23 mouse cellular contexts compared by ENCODE assay signal in genomic region chr7:43453599-43454355, GRCm38 (mm10). TPM values are rescaled to one million over a fixed set of nuclear protein-coding genes. Genes with fewer than 3 reads are reported as not detected.
A peak's percentile ranks its signal among the peaks of the same experiment; 100 is the strongest.
DNase-seq lines count a peak whose midpoint lies in the region; ATAC-seq and TF ChIP-seq lines count a peak whose summit lies in the region.
"Had no signal": no experiment of that assay in that cellular context is flagged by ENCODE, and none has a peak within 500 bp of the region (broad histone marks: within the 10 kb centered on the region; RNA-seq: fewer than 3 reads in every experiment).

No protein-coding gene starts in this region.

- TF ChIP-seq EP300 in stomach, postnatal 0 days (optimal IDR thresholded peaks at IDR 0.05), result no peak

- peak; percentile 33 for DNase-seq in adrenal gland, adult 2 months
- no peak for DNase-seq in adrenal gland, postnatal 25 days
- peak; percentile 57 to 72 for DNase-seq in lung, adult 18-20 months
- no peak for DNase-seq in lung, postnatal 4 days
- DNase-seq in kidney, postnatal 25 days, result peak; percentile 76 to 89
- peak; percentile 31 for DNase-seq in stomach, postnatal 0 days (ENCODE audit: low spot score)
- DNase-seq in natural killer cell, adult 2 months (ENCODE audit: low spot score in 2 of 2), result no peak
- no peak for DNase-seq in right cerebral cortex, postnatal 14 days
- DNase-seq: cerebellum, adult 18-20 months; liver; midbrain, embryonic 14.5 days; thymus, adult 18-20 months had no signal

- H3K4me1 ChIP-seq in stomach, postnatal 0 days (replicated peaks; ENCODE audit: control insufficient read depth, insufficient read depth), result no peaks in the 10 kb centered on the region
- H3K4me1 ChIP-seq: embryonic facial prominence, embryonic 15.5 days; forebrain, embryonic 13.5 days had no signal

- H3K36me3 ChIP-seq in stomach, postnatal 0 days (ENCODE audit: control insufficient read depth, insufficient read depth, low read length), result peaks cover 14% of the 10 kb centered on the region

- no peak overlapping the region for H3K4me2 ChIP-seq in stomach, postnatal 0 days (replicated peaks; ENCODE audit: low read depth)
- H3K4me2 ChIP-seq: embryonic facial prominence, embryonic 15.5 days; forebrain, embryonic 13.5 days had no signal

- H3K9ac ChIP-seq in stomach, postnatal 0 days (ENCODE audit: low read length), result no peak overlapping the region
- H3K9ac ChIP-seq: embryonic facial prominence, embryonic 15.5 days; forebrain, embryonic 13.5 days had no signal

- TF ChIP-seq CTCF in stomach, postnatal 0 days (IDR thresholded peaks at IDR 0.05; ENCODE audit: low read depth), result no peak

- no peaks in the 10 kb centered on the region for H3K27me3 ChIP-seq in stomach, postnatal 0 days (ENCODE audit: control insufficient read depth, insufficient read depth, low read length)
- H3K27me3 ChIP-seq: CH12.LX; embryonic facial prominence, embryonic 15.5 days; forebrain, embryonic 13.5 days had no signal

- H3K27ac ChIP-seq in stomach, postnatal 0 days (replicated peaks), result peak overlapping the region; percentile 71
- H3K27ac ChIP-seq: embryonic facial prominence, embryonic 15.5 days; forebrain, embryonic 13.5 days had no signal

- H3K4me3 ChIP-seq in stomach, postnatal 0 days (ENCODE audit: low read depth, low read length), result no peak overlapping the region
- H3K4me3 ChIP-seq: embryonic facial prominence, embryonic 15.5 days; forebrain, embryonic 13.5 days had no signal

- ATAC-seq in stomach, postnatal 0 days (ENCODE audit: low FRiP score, low TSS enrichment), result peak; percentile 55
- ATAC-seq: forebrain, embryonic 13.5 days; inflammation-experienced regulatory T-cells, adult 6 months had no signal

- no peaks in the 10 kb centered on the region for H3K9me3 ChIP-seq in stomach, postnatal 0 days (ENCODE audit: control insufficient read depth, low read length)
- H3K9me3 ChIP-seq: embryonic facial prominence, embryonic 15.5 days; forebrain, embryonic 13.5 days had no signal

- 72% methylated on average over 14 of the region's 14 CpGs for WGBS in stomach, postnatal 0 days

RNA-seq across cellular contexts. Expression of gene Vsig10l, which starts 9.2 kb away (rescaled TPM):
- 1 to 10 TPM; 2.2 to 2.8 TPM for total RNA-seq in adrenal gland, adult 2 months (2021)
- 7.9 and 10.9 TPM in 2 replicates for polyA plus RNA-seq in adrenal gland, adult 2 months (2012; rRNA removed)
- 3.6 and 4.6 TPM in 2 replicates for total RNA-seq in adrenal gland, postnatal 25 days (2021)
- polyA plus RNA-seq in stomach, postnatal 0 days (2015; fragmentation: Nextera tagmentation; extraction: Ambion mirVana), result 36.1 and 40.5 TPM in 2 replicates

RNA-seq across cellular contexts. Expression of gene Gm45233, which starts 9.8 kb away (rescaled TPM):
- total RNA-seq in adrenal gland, adult 2 months (2021), result 1 to 10 TPM in 1 of 2 experiments, under 1 TPM in 1; 0.58 to 1.5 TPM
- 1.7 and 4.6 TPM in 2 replicates for polyA plus RNA-seq in adrenal gland, adult 2 months (2012; rRNA removed)
- total RNA-seq in adrenal gland, postnatal 25 days (2021), result 1.5 TPM in 1 of 2 replicates, not detected in the other
- polyA plus RNA-seq in stomach, postnatal 0 days (2015; fragmentation: Nextera tagmentation; extraction: Ambion mirVana), result 0.34 and 0.46 TPM in 2 replicates
- total RNA-seq: CH12.LX; granulocyte monocyte progenitor cell, adult 5-6 weeks had no signal
- polyA plus RNA-seq: heart, embryonic 14.5 days; inflammation-experienced regulatory T-cells, adult 6 months; lung, embryonic 16.5 days; midbrain, embryonic 14.5 days had no signal

RNA-seq across cellular contexts. Expression of gene Etfb, which starts 9.9 kb away (rescaled TPM):
- total RNA-seq in adrenal gland, adult 2 months (2021), result 100 to 1,000 TPM; 367 to 728 TPM
- polyA plus RNA-seq in adrenal gland, adult 2 months (2012; rRNA removed), result 33.7 and 44.2 TPM in 2 replicates
- 373 and 390 TPM in 2 replicates for total RNA-seq in adrenal gland, postnatal 25 days (2021)
- 513 and 521 TPM in 2 replicates for polyA plus RNA-seq in stomach, postnatal 0 days (2015; fragmentation: Nextera tagmentation; extraction: Ambion mirVana)

RNA-seq across cellular contexts. Expression of gene Cldnd2, which starts 13.2 kb away (rescaled TPM):
- not detected for total RNA-seq in adrenal gland, adult 2 months (2021)
- polyA plus RNA-seq in adrenal gland, adult 2 months (2012; rRNA removed), result not detected in 2 replicates
- total RNA-seq in adrenal gland, postnatal 25 days (2021), result not detected in 2 replicates
- polyA plus RNA-seq in stomach, postnatal 0 days (2015; fragmentation: Nextera tagmentation; extraction: Ambion mirVana), result not detected in 2 replicates
- total RNA-seq: CH12.LX; layer of hippocampus, postnatal 10 days; left cerebral cortex, postnatal 25 days had no signal
- polyA plus RNA-seq: brain, embryonic 14.5 days; embryonic facial prominence, embryonic 15.5 days; forebrain, embryonic 13.5 days; heart, embryonic 14.5 days; hindbrain, embryonic 11.5 days; lung, embryonic 16.5 days; midbrain, embryonic 14.5 days had no signal

RNA-seq across cellular contexts. Expression of gene Nkg7, which starts 16.9 kb away (rescaled TPM):
- 1 to 10 TPM in 1 of 2 experiments, under 1 TPM in 1; 0.61 to 1.2 TPM for total RNA-seq in adrenal gland, adult 2 months (2021)
- 2.1 and 2.6 TPM in 2 replicates for polyA plus RNA-seq in adrenal gland, adult 2 months (2012; rRNA removed)
- 0.46 TPM in 1 of 2 replicates, not detected in the other for total RNA-seq in adrenal gland, postnatal 25 days (2021)
- 0.62 and 0.79 TPM in 2 replicates for polyA plus RNA-seq in stomach, postnatal 0 days (2015; fragmentation: Nextera tagmentation; extraction: Ambion mirVana)
- total RNA-seq: CH12.LX; layer of hippocampus, postnatal 10 days; left cerebral cortex, postnatal 25 days had no signal
- polyA plus RNA-seq: brain, embryonic 14.5 days; forebrain, embryonic 13.5 days; hindbrain, embryonic 11.5 days; midbrain, embryonic 14.5 days had no signal

Comparison
In these comparisons a context has a peak if more than half of its experiments do, and no peak if none do; other contexts are left out.
1. DNase-seq: peak in adrenal gland, adult 2 months (single experiment), lung, adult 18-20 months (2 of 2), kidney, postnatal 25 days (2 of 2) and stomach, postnatal 0 days (single experiment); none in adrenal gland, postnatal 25 days (single experiment), lung, postnatal 4 days (0 of 2), natural killer cell, adult 2 months (0 of 2) and right cerebral cortex, postnatal 14 days (single experiment).